Mouse (Mus musculus) midbrain, embryonic 13.5 days (tissue): ENCODE data around the gene Prss40. TPM values are rescaled to one million over a fixed set of nuclear protein-coding genes. Genes with fewer than 3 reads are reported as not detected.

Experiments
- ATAC-seq: fragments of 200-750 bp; cut with Nextera tagmentation; 2 replicates; pipeline ENCODE4 v1.8.0; 2017; ENCODE audit warnings: mild to moderate bottlenecking, moderate TSS enrichment, moderate library complexity
- H3K27ac ChIP-seq: fragments of 300-500 bp; sonication (generic); 2 replicates; pipeline ENCODE4 v1.5.1; 2015; ENCODE audit warnings: inconsistent platforms, mild to moderate bottlenecking, moderate library complexity
- H3K27me3 ChIP-seq: fragments of 300-500 bp; sonication (generic); 2 replicates; pipeline ENCODE4 v1.6.1; 2015; ENCODE audit warnings: mild to moderate bottlenecking, inconsistent platforms
- H3K36me3 ChIP-seq: fragments of 300-500 bp; sonication (generic); 2 replicates; pipeline ENCODE4 v1.6.1; 2015; ENCODE audit warnings: mild to moderate bottlenecking, inconsistent platforms
- H3K4me1 ChIP-seq: fragments of 300-500 bp; sonication (generic); replicated peaks from 2 replicates; pipeline ENCODE4 v1.6.1; 2015; ENCODE audit warnings: inconsistent platforms
- H3K4me2 ChIP-seq: fragments of 300-500 bp; sonication (generic); replicated peaks from 2 replicates; pipeline ENCODE4 v1.6.1; 2015; ENCODE audit warnings: moderate library complexity, mild to moderate bottlenecking, inconsistent platforms
- H3K4me3 ChIP-seq: fragments of 300-500 bp; sonication (generic); replicated peaks from 2 replicates; pipeline ENCODE4 v1.5.1; 2015; ENCODE audit warnings: mild to moderate bottlenecking, inconsistent platforms
- H3K9ac ChIP-seq: fragments of 300-500 bp; sonication (generic); replicated peaks from 2 replicates; pipeline ENCODE4 v1.6.1; 2015; ENCODE audit warnings: mild to moderate bottlenecking, inconsistent platforms
- H3K9me3 ChIP-seq: fragments of 300-500 bp; sonication (generic); 2 replicates; pipeline ENCODE4 v1.6.1; 2016; ENCODE audit warnings: mild to moderate bottlenecking, inconsistent platforms
- WGBS: fragments of 180-500 bp; shearing (Covaris S2); methylation state at CpG from one replicate; pipeline ENCODE4 v1.1.7; 2015; 5-methylcytosine and 5-hydroxymethylcytosine counted together
- polyA plus RNA-seq: library from polyadenylated mRNA; unstranded; fragments of >200 nt; fragmentation: Nextera tagmentation; extraction: Ambion mirVana; gene quantifications from 2 replicates; pipeline ENCODE4 v1.2.1, GENCODE M21; 2015

Prss40 gene
- polyA plus RNA-seq = not detected in 2 replicates

DNA sequence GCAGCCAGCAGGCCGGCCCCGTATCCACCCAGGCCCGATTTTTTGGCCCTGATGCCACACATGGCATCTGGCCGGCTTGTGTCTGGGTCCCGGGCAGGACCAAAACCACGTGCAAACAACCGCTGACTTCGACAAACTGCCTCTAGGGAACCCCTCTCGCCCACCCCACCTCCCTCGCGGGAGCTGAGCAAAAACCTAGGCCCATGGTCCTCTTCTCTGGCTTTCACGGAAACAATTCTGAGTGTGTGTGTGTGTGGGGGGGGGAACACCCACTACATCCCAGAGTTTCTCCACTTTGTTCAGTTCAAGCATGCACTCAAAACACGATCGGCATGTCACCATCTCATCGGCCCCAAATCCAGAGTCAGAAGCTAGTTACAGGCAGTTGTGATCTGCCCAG lies at the start of gene Prss40:
TSS of gene Prss40 (minus strand) at position 101 of the 400 bp plus-strand sequence.
- WGBS = 88% methylated on average over 15 of the region's 15 CpGs
- no peak within 1 kb of the TSS for H3K4me3 ChIP-seq
- no peak for ATAC-seq

DNA sequence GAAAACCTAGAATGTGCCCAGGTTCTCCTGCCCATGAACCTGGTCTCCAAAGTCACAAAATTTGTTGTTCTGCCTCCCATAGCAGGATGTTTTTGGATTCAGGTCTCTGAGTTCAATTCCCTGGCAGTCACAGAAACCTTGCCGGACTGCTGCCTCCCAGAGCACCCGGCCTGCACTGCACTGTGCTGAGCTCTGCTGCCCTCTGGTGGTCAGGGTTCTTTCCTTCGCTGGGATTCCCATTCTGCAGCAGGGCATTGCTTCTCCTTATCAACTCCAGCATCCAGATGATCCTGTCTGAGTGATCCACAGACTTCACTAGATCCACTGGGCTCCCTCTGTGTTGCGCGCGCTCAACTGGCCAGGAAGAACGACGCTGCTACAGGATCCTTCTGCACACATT lies 41.6 kb upstream of the Prss40 start:
- 21% methylated on average over 8 of the region's 8 CpGs for WGBS
- Histone ChIP-seq H3K4me1 (no peaks in the 10 kb centered on the region), H3K27me3 (no peaks in the 10 kb centered on the region), H3K36me3 (no peaks in the 10 kb centered on the region), H3K9ac (no peak overlapping the region), H3K4me3 (no peak overlapping the region), H3K27ac (no peak overlapping the region), H3K4me2 (no peak overlapping the region), H3K9me3 (no peaks in the 10 kb centered on the region)
- ATAC-seq = peak; percentile 87

More for the DNA sequence above, at the start of gene Prss40:
- Histone ChIP-seq H3K27ac (no peak within 1 kb of the TSS), H3K9me3 (no peaks in the 10 kb centered on the region), H3K36me3 (no peaks in the 10 kb centered on the region), H3K9ac (no peak within 1 kb of the TSS), H3K27me3 (no peaks in the 10 kb centered on the region), H3K4me2 (no peak within 1 kb of the TSS), H3K4me1 (no peaks in the 10 kb centered on the region)

- H3K27me3 ChIP-seq = no peaks in the 10 kb centered on the region
- H3K4me2 ChIP-seq = no peak overlapping the region
- no peaks in the 10 kb centered on the region for H3K9me3 ChIP-seq
- 80% methylated on average over 3 of the region's 3 CpGs for WGBS
- no peak overlapping the region for H3K27ac ChIP-seq
- no peak overlapping the region for H3K4me3 ChIP-seq
- no peak for ATAC-seq
- H3K4me1 ChIP-seq = no peaks in the 10 kb centered on the region
- no peaks in the 10 kb centered on the region for H3K36me3 ChIP-seq
- no peak overlapping the region for H3K9ac ChIP-seq
Observed at GRCm38 (mm10) chr1:34601323-34602047, 40.7 kb upstream of the Prss40 start.

DNA sequence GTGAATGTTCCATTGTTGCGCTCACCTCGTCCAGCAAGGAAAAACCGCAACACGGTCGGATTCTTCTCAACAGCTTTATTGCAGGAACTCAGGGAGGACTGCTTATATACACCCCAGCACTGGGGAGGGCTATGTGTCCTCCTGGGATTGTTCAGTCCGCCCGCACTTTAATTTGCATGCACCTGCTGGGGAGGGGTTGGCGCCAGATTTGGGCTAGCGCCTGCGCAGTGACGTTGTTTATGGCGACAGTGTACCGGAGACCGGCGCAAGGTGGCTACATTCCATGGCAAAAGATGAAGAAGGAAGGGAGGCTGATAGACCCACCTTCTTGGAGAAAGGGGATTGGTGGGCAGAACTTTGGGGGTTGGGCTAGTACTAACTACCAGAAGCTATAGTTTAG lies 39.3 kb upstream of the Prss40 start:
- Histone ChIP-seq H3K27ac (no peak overlapping the region), H3K4me2 (no peak overlapping the region), H3K9ac (no peak overlapping the region), H3K9me3 (no peaks in the 10 kb centered on the region), H3K27me3 (no peaks in the 10 kb centered on the region), H3K4me3 (no peak overlapping the region), H3K36me3 (peaks cover 10% of the 10 kb centered on the region), H3K4me1 (no peaks in the 10 kb centered on the region)
- 72% methylated on average over 15 of the region's 15 CpGs for WGBS
- ATAC-seq = no peak

GRCm38 (mm10) chr1:34587298-34588096 lies 26.8 kb upstream of the Prss40 start:
- no peak for ATAC-seq
- H3K9me3 ChIP-seq = no peaks in the 10 kb centered on the region
- no peaks in the 10 kb centered on the region for H3K27me3 ChIP-seq
- H3K4me1 ChIP-seq = peaks cover 19% of the 10 kb centered on the region
- no peak overlapping the region for H3K4me3 ChIP-seq
- H3K4me2 ChIP-seq = no peak overlapping the region
- no peak overlapping the region for H3K27ac ChIP-seq
- H3K9ac ChIP-seq = no peak overlapping the region
- H3K36me3 ChIP-seq = peaks cover 61% of the 10 kb centered on the region
- 87% methylated on average over 22 of the region's 22 CpGs for WGBS

DNA sequence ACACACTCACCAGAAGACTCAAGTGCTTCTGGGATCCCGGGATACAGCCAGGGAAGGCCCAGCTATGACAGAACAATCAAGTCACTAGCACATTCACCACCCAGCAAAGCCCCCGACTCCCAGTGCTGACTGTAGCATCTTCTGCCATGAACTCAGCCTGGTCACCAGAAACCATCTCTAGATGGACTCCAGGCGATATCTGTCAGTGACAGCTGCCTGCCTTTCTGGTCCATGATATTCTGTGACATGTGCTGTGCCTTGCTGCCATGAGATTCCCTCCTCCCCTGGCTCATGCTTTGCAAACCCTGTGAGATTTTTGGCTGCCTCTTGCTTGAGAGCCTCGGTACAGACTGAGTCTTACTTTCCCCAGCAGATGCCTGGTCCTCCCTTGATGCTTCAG lies 24.0 kb upstream of the Prss40 start:
- H3K27me3 ChIP-seq = peaks cover 7% of the 10 kb centered on the region; the same call in 1 of the 2 replicates
- H3K36me3 ChIP-seq = peaks cover 34% of the 10 kb centered on the region
- 80% methylated on average over 4 of the region's 4 CpGs for WGBS
- no peaks in the 10 kb centered on the region for H3K9me3 ChIP-seq
- no peak overlapping the region for H3K27ac ChIP-seq
- no peak overlapping the region for H3K9ac ChIP-seq
- H3K4me3 ChIP-seq = no peak overlapping the region
- peaks cover 39% of the 10 kb centered on the region for H3K4me1 ChIP-seq
- ATAC-seq = no peak
- H3K4me2 ChIP-seq = no peak overlapping the region

DNA sequence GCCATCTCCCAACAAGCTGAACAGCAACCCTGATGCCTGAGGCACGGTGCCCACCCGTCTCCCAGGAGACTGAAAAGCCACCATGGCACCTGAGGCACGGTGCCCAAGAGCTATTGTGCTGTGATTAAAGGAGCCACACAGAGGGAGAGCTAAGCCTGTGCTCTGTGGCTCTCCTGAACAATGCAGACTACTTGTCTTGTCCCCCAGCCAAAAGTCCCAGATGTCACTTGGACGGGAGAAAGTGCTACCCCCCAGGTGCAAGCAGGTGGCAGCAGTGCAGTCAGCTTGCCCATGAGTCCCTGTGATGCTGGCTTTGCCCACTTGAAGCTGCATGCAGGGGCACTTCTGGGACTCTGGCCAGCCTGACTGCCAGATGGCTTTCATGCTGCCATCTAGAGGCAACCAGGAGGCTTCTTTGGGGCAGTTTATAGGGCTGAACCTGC lies 23.1 kb upstream of the Prss40 start:
- H3K4me2 ChIP-seq = no peak overlapping the region
- no peak overlapping the region for H3K27ac ChIP-seq
- H3K4me3 ChIP-seq = no peak overlapping the region
- H3K27me3 ChIP-seq = peaks cover 9% of the 10 kb centered on the region; the same call in 1 of the 2 replicates
- peaks cover 25% of the 10 kb centered on the region for H3K36me3 ChIP-seq
- no peak overlapping the region for H3K9ac ChIP-seq
- peak; percentile 63 for ATAC-seq
- 5% methylated on average over 4 of the region's 4 CpGs for WGBS
- H3K4me1 ChIP-seq = peaks cover 39% of the 10 kb centered on the region
- H3K9me3 ChIP-seq = no peaks in the 10 kb centered on the region

DNA sequence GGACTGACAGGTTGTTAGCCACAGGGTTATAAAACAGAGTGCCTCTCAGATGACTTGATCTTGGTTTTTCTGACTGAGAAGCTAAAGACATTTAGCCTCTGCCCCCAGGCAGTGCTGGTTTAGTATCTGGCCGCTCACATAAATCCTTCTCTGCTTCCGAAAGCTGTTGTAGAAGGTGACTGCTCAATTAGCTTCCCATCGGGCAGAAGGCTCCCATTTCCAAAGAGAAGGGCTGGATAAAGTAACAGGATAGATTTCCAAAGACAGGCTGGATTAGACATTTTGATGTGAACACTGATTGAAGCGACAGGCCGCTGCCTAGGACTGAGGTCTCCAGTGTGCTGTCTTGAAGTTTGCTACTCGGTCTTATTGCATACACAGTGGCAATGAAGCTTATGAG lies 21.5 kb upstream of the Prss40 start:
- Histone ChIP-seq H3K4me3 (no peak overlapping the region), H3K27me3 (peaks cover 20% of the 10 kb centered on the region), H3K4me1 (peaks cover 45% of the 10 kb centered on the region), H3K9ac (no peak overlapping the region), H3K27ac (no peak overlapping the region), H3K36me3 (peaks cover 8% of the 10 kb centered on the region), H3K4me2 (no peak overlapping the region), H3K9me3 (no peaks in the 10 kb centered on the region)
- WGBS = 70% methylated on average over 6 of the region's 6 CpGs
- ATAC-seq = no peak

DNA sequence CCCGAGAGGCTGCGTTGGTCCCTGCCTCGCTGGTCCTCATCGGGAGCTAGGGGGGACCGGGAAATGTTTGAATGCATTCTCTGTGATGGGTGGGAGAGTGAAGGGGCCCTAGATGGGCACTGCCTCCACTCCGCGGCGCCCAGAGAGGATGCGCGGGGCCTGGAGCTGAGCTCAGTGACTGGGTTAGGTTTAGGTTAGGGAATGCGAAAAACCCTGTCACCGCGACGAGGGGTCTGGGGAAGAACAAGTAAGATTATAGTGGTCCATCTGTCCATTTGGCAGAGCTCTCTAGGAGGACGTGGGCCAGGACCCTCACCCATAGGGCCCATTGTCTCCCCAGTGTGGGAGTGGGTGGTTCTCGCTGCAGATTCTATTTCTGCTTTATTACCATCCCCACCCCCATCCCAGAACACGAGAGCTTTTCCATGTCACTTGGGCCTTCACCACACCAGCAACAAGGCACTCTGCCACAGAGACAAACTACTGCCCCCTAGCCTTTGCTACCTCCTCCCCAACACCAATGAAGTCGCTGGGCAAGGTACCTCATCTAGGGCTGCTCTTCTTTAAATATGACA lies 19.1 kb upstream of the Prss40 start:
- no peaks in the 10 kb centered on the region for H3K36me3 ChIP-seq
- H3K27me3 ChIP-seq = peaks cover 24% of the 10 kb centered on the region
- H3K4me1 ChIP-seq = peaks cover 45% of the 10 kb centered on the region
- H3K4me2 ChIP-seq = peak overlapping the region; percentile 79
- under 1% methylated on average over 18 of the region's 18 CpGs for WGBS
- peak; percentile 65 for ATAC-seq
- no peaks in the 10 kb centered on the region for H3K9me3 ChIP-seq
- H3K4me3 ChIP-seq = peak overlapping the region; percentile 56
- peak overlapping the region; percentile 88 for H3K27ac ChIP-seq
- H3K9ac ChIP-seq = peak overlapping the region; percentile 78

DNA sequence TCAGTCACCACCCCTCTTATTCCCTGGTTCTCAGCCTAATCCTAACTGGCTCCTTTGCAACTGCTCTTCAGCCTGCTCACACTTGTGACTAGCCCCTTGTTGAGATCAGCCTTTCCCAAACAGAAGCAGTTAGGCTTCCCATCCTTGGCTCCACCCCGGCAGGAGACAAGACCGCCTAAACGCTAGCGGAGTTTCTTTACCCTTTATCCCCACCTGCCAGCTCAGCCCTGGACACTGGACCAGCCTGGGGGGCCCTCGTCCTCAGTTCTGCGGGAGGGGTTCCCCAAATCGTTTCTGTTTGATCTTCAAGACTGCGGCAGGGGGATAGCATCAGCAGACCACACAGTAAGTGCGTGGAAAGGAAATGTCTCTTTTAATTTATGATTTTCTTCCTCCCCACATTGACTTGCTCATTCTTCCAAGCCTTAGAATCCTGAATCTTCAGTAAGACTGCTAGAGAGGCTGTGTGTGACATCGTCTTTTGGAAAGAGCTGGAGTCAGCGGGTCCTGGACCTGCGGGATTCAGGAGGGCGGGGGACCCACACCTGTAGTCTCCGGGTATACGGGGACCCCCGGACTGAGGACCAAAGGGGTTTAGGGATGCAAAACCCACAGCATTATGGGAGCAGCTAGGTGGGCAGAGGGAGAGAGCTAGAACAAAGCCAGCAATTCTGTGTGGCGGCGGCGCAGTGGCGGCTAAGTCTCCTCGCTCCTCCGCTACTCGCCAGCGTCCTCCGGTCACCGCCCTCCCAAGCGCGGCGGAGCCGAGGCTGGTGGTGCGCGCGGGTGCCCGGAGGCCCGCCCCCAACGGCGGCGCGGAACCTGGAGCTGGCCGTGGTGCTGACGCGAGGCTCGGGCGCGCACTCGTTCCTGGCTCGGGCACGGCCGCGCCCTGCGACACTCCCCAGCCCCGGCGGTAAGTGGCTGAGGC lies 18.4 kb upstream of the Prss40 start, which contains the start of gene Amer3:
TSS of gene Amer3 (plus strand) at position 807 of the 931 bp plus-strand sequence.
- under 1% methylated on average over 51 of the region's 53 CpGs for WGBS
- H3K27me3 ChIP-seq = peaks cover 24% of the 10 kb centered on the region
- no peaks in the 10 kb centered on the region for H3K36me3 ChIP-seq
- H3K4me2 ChIP-seq = peak within 1 kb of the TSS; percentile 79
- peak within 1 kb of the TSS; percentile 78 for H3K9ac ChIP-seq
- peak within 1 kb of the TSS; percentile 56 for H3K4me3 ChIP-seq
- no peaks in the 10 kb centered on the region for H3K9me3 ChIP-seq
- H3K27ac ChIP-seq = peak within 1 kb of the TSS; percentile 88
- H3K4me1 ChIP-seq = peaks cover 38% of the 10 kb centered on the region
- peak; percentile 92 for ATAC-seq

DNA sequence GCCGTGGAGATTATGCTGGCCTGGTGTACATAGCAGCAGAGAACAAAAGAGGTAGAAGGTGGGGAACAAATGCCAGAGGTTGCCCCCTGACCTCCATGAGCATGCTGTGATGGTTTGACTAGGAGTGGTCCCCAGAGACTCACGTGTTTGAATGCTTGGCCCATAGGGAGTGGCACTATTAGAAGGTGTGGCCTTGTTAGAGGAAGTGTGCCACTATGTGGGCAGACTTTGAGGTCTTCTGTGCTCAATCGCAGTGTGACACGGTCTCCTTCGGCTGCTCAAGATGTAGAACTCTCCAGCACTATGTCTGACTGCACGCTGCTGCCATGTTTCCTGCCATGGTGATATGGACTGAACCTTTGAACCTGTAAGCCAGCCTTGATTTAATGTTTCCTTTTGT lies 12.5 kb upstream of the Prss40 start:
- no peak overlapping the region for H3K9ac ChIP-seq
- no peak overlapping the region for H3K27ac ChIP-seq
- H3K4me3 ChIP-seq = no peak overlapping the region
- no peak for ATAC-seq
- peaks cover 9% of the 10 kb centered on the region for H3K27me3 ChIP-seq
- WGBS = 83% methylated on average over 6 of the region's 6 CpGs
- H3K36me3 ChIP-seq = no peaks in the 10 kb centered on the region
- H3K4me1 ChIP-seq = no peaks in the 10 kb centered on the region
- no peaks in the 10 kb centered on the region for H3K9me3 ChIP-seq
- no peak overlapping the region for H3K4me2 ChIP-seq
